Mouse (Mus musculus) E14TG2a.4 (cell line): ENCODE results near the gene Ppif.

Source experiments
- CTCF ChIP-seq: conservative IDR thresholded peaks from 2 replicates; pipeline ENCODE4 v1.5.1; 2014; ENCODE audit warnings: low read length
- NANOG ChIP-seq: IDR thresholded peaks from 2 replicates; pipeline ENCODE4 v1.6.1; 2014; ENCODE audit warnings: borderline replicate concordance, low read length, mixed read lengths
- POU5F1 ChIP-seq: IDR thresholded peaks from 2 replicates; pipeline ENCODE4 v1.6.1; 2014; ENCODE audit warnings: low read length, borderline replicate concordance

- no peak for TF ChIP-seq CTCF
- no peak for TF ChIP-seq POU5F1
- TF ChIP-seq NANOG: no peak
Observed at GRCm38 (mm10) chr14:25695059-25695458, 1.1 kb downstream of the Ppif start.
